Mouse (Mus musculus): ENCODE results near the gene Slc7a7. TPM values are rescaled to one million over a fixed set of nuclear protein-coding genes. Genes with fewer than 3 reads are reported as not detected.

Gene Slc7a7
- total and polyA plus RNA-seq, 2 experiments from 2014 or later, result 2.4 to 7.7 TPM

GRCm38 (mm10) chr14:54382641-54383040 lies 34.9 kb downstream of the Slc7a7 start:
- WGBS, result 62% methylated on average over 9 of the region's 9 CpGs
- Histone ChIP-seq H3K4me1 (ENCODE audit: insufficient read depth, low read length) (no peaks in the 10 kb centered on the region), H3K4me3 (ENCODE audit: low read depth, low read length) (no peak overlapping the region), H3K27me3 (ENCODE audit: insufficient read depth, low read length) (no peaks in the 10 kb centered on the region), H3K36me3 (ENCODE audit: insufficient read depth, low read length) (no peaks in the 10 kb centered on the region), H3K9me3 (ENCODE audit: low read length) (no peaks in the 10 kb centered on the region), H3K27ac (ENCODE audit: low read depth, low read length) (no peak overlapping the region), H3K4me2 (ENCODE audit: low read depth, low read length, poor library complexity, severe bottlenecking) (no peak overlapping the region), H3K9ac (replicated peaks; ENCODE audit: low read length, poor library complexity, severe bottlenecking) (no peak overlapping the region)
- ATAC-seq (ENCODE audit: low FRiP score), result no peak
- TF ChIP-seq CTCF (IDR thresholded peaks at IDR 0.05), result no peak
- DNase-seq (ENCODE audit: low spot score), result no peak

- Histone ChIP-seq H3K27me3 (ENCODE audit: insufficient read depth, low read length) (no peaks in the 10 kb centered on the region), H3K9me3 (ENCODE audit: low read length) (no peaks in the 10 kb centered on the region), H3K4me3 (ENCODE audit: low read depth, low read length) (no peak overlapping the region), H3K4me1 (ENCODE audit: insufficient read depth, low read length) (no peaks in the 10 kb centered on the region), H3K27ac (ENCODE audit: low read depth, low read length) (no peak overlapping the region), H3K36me3 (ENCODE audit: insufficient read depth, low read length) (no peaks in the 10 kb centered on the region), H3K9ac (replicated peaks; ENCODE audit: low read length, poor library complexity, severe bottlenecking) (no peak overlapping the region), H3K4me2 (ENCODE audit: low read depth, low read length, poor library complexity, severe bottlenecking) (no peak overlapping the region)
- WGBS, result 78% methylated on average over 10 of the region's 10 CpGs
- DNase-seq (ENCODE audit: low spot score) (no peak), ATAC-seq (ENCODE audit: low FRiP score) (no peak)
- TF ChIP-seq CTCF (IDR thresholded peaks at IDR 0.05), result no peak
Measured at GRCm38 (mm10) chr14:54381816-54382215, 35.8 kb downstream of the Slc7a7 start.

GRCm38 (mm10) chr14:54380616-54381015 lies 37.0 kb downstream of the Slc7a7 start:
- H3K4me3 ChIP-seq (ENCODE audit: low read depth, low read length), result no peak overlapping the region
- H3K9ac ChIP-seq (replicated peaks; ENCODE audit: low read length, poor library complexity, severe bottlenecking), result no peak overlapping the region
- TF ChIP-seq CTCF (IDR thresholded peaks at IDR 0.05), result no peak
- H3K4me1 ChIP-seq (ENCODE audit: insufficient read depth, low read length), result no peaks in the 10 kb centered on the region
- H3K4me2 ChIP-seq (ENCODE audit: low read depth, low read length, poor library complexity, severe bottlenecking), result no peak overlapping the region
- 81% methylated on average over 4 of the region's 4 CpGs for WGBS
- no peaks in the 10 kb centered on the region for H3K9me3 ChIP-seq (ENCODE audit: low read length)
- no peaks in the 10 kb centered on the region for H3K36me3 ChIP-seq (ENCODE audit: insufficient read depth, low read length)
- ATAC-seq (ENCODE audit: low FRiP score), result no peak
- DNase-seq (ENCODE audit: low spot score), result no peak
- H3K27me3 ChIP-seq (ENCODE audit: insufficient read depth, low read length), result no peaks in the 10 kb centered on the region
- no peak overlapping the region for H3K27ac ChIP-seq (ENCODE audit: low read depth, low read length)

- TF ChIP-seq CTCF (IDR thresholded peaks at IDR 0.05), result no peak
- 86% methylated on average over 13 of the region's 13 CpGs for WGBS
- ATAC-seq (ENCODE audit: low FRiP score) (no peak), DNase-seq (ENCODE audit: low spot score) (no peak)
- Histone ChIP-seq H3K4me1 (ENCODE audit: insufficient read depth, low read length) (no peaks in the 10 kb centered on the region), H3K4me3 (ENCODE audit: low read depth, low read length) (no peak overlapping the region), H3K36me3 (ENCODE audit: insufficient read depth, low read length) (no peaks in the 10 kb centered on the region), H3K4me2 (ENCODE audit: low read depth, low read length, poor library complexity, severe bottlenecking) (no peak overlapping the region), H3K9me3 (ENCODE audit: low read length) (no peaks in the 10 kb centered on the region), H3K27ac (ENCODE audit: low read depth, low read length) (no peak overlapping the region), H3K9ac (replicated peaks; ENCODE audit: low read length, poor library complexity, severe bottlenecking) (no peak overlapping the region), H3K27me3 (ENCODE audit: insufficient read depth, low read length) (no peaks in the 10 kb centered on the region)
Measured at GRCm38 (mm10) chr14:54379571-54379970, 38.0 kb downstream of the Slc7a7 start.

GRCm38 (mm10) chr14:54377166-54377565 lies 40.4 kb downstream of the Slc7a7 start:
- no peak overlapping the region for H3K4me2 ChIP-seq (ENCODE audit: low read depth, low read length, poor library complexity, severe bottlenecking)
- H3K36me3 ChIP-seq (ENCODE audit: insufficient read depth, low read length), result no peaks in the 10 kb centered on the region
- H3K9ac ChIP-seq (replicated peaks; ENCODE audit: low read length, poor library complexity, severe bottlenecking), result no peak overlapping the region
- no peak for DNase-seq (ENCODE audit: low spot score)
- no peaks in the 10 kb centered on the region for H3K9me3 ChIP-seq (ENCODE audit: low read length)
- no peak overlapping the region for H3K4me3 ChIP-seq (ENCODE audit: low read depth, low read length)
- H3K4me1 ChIP-seq (ENCODE audit: insufficient read depth, low read length), result no peaks in the 10 kb centered on the region
- H3K27ac ChIP-seq (ENCODE audit: low read depth, low read length), result no peak overlapping the region
- WGBS, result 85% methylated on average over 6 of the region's 6 CpGs
- no peaks in the 10 kb centered on the region for H3K27me3 ChIP-seq (ENCODE audit: insufficient read depth, low read length)
- TF ChIP-seq CTCF (IDR thresholded peaks at IDR 0.05), result no peak
- no peak for ATAC-seq (ENCODE audit: low FRiP score)

- Histone ChIP-seq H3K36me3 (ENCODE audit: insufficient read depth, low read length) (no peaks in the 10 kb centered on the region), H3K9ac (replicated peaks; ENCODE audit: low read length, poor library complexity, severe bottlenecking) (no peak overlapping the region), H3K4me2 (ENCODE audit: low read depth, low read length, poor library complexity, severe bottlenecking) (no peak overlapping the region), H3K27me3 (ENCODE audit: insufficient read depth, low read length) (no peaks in the 10 kb centered on the region), H3K4me1 (ENCODE audit: insufficient read depth, low read length) (no peaks in the 10 kb centered on the region), H3K9me3 (ENCODE audit: low read length) (no peaks in the 10 kb centered on the region), H3K27ac (ENCODE audit: low read depth, low read length) (no peak overlapping the region), H3K4me3 (ENCODE audit: low read depth, low read length) (no peak overlapping the region)
- ATAC-seq (ENCODE audit: low FRiP score), result no peak
- 78% methylated on average over 3 of the region's 3 CpGs for WGBS
- DNase-seq (ENCODE audit: low spot score), result no peak
- TF ChIP-seq CTCF (IDR thresholded peaks at IDR 0.05), result peak; percentile 48
Measured at GRCm38 (mm10) chr14:54375916-54376315, 41.7 kb downstream of the Slc7a7 start.
